Mouse (Mus musculus): Measurements from ENCODE around the gene Sh3pxd2a.

DNA sequence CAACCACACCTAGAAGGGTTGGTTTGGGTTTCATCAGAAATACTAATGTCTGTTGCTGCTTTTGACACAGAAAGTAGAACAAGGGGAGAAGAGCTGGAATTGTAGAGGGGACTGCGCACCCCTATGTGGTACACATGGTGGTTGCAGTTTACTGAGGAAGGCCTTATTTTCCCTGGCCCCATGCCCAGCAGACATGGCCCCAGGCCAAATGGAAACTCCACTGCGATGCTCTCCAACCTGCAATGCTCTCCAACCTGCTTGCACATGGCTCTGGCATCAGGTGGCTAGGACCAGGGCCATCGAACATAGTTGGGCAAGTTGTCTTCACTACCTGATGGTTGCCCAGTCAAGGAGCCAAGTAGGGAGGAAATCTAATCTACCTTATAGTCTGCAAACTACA, 35.0 kb downstream of the Sh3pxd2a start:
- TF ChIP-seq POLR2A (IDR thresholded peaks at IDR 0.05; ENCODE audit: control insufficient read depth in 1 of 2, insufficient read depth in 1 of 2, low read depth in 1 of 2, low read length in 2 of 2, poor library complexity in 1 of 2), result no peak
- no peak for TF ChIP-seq ZMIZ1 (IDR thresholded peaks at IDR 0.05; ENCODE audit: low read depth, low read length)
- TF ChIP-seq CTCF (IDR thresholded peaks at IDR 0.05 in 2 of 3, conservative IDR thresholded peaks at IDR 0.05 in 1 of 3; ENCODE audit: control insufficient read depth in 1 of 3, insufficient read depth in 1 of 3, low read depth in 2 of 3, low read length in 3 of 3, poor library complexity in 1 of 3, severe bottlenecking in 1 of 3), result no peak
- no peak for TF ChIP-seq TCF12 (IDR thresholded peaks at IDR 0.05; ENCODE audit: low read depth, low read length)
- TF ChIP-seq POLR2AphosphoS2 (IDR thresholded peaks at IDR 0.05; ENCODE audit: low read length), result no peak
- TF ChIP-seq TBP (IDR thresholded peaks at IDR 0.05; ENCODE audit: low read depth, low read length), result no peak
- TF ChIP-seq USF1 (IDR thresholded peaks at IDR 0.05; ENCODE audit: low read depth, low read length), result no peak
- TF ChIP-seq MAX (IDR thresholded peaks at IDR 0.05; ENCODE audit: low read length), result no peak
- TF ChIP-seq USF2 (IDR thresholded peaks at IDR 0.05; ENCODE audit: borderline replicate concordance in 1 of 2, insufficient read depth in 1 of 2, low read depth in 1 of 2, low read length in 2 of 2), result no peak
- TF ChIP-seq MXI1 (IDR thresholded peaks at IDR 0.05; ENCODE audit: low read depth, low read length), result no peak
- no peak for TF ChIP-seq E2F4 (IDR thresholded peaks at IDR 0.05; ENCODE audit: borderline replicate concordance, low read depth, low read length)
- TF ChIP-seq GATA1 (IDR thresholded peaks at IDR 0.05; ENCODE audit: low read depth, low read length), result no peak
